Mouse (Mus musculus) urinary bladder, adult 18-20 months (tissue): ENCODE measurements around the gene Atp5c1.

Experiments
- DNase-seq, 2 experiments: peaks; one replicate each; pipeline ENCODE4 v3.0.0; 2022; ENCODE audit warnings: low spot score in 2 of 2, mixed read lengths in 2 of 2

Gene Atp5c1

DNA sequence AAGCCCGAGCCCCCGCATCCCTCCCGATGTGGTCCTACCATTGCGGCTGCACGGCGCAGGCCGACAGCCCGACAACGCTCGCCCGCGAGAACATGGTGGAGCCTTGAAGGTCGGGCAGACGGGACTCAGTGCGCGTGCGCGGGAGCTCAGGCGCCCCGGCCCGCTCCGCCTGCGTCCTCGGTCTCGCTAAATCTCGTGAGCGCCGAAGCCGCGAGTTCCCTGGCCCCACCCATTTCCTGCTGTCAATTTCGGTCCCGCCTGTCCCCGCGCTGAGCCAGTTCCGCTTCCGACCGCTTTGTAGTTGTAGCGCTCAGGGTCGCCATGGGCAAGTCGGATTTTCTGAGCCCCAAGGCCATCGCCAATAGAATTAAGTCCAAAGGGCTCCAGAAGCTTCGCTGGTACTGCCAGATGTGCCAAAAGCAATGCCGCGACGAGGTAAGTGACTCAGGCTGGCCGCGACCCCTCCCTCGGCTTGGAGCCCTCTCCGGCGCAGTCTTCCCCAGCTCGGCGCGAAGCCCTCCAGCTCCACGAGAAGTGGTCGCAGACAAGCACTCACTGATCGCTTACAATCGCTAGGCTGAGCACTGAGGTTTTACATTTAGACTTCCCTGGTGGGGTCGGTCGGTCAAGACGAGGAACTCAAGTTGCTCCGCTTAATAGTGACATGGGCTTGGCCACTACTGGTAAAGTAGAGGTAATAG, at the start of gene Atp5c1, which contains the start of gene Kin:
TSS of gene Atp5c1 (minus strand) at position 201 of the 701 bp plus-strand sequence.
TSS of gene Kin (plus strand) at position 284 of the 701 bp plus-strand sequence.
- DNase-seq = peak; percentile 89 to 96

GRCm38 (mm10) chr2:10128571-10128970, 48.3 kb upstream of the Atp5c1 start:
- no peak for DNase-seq

DNA sequence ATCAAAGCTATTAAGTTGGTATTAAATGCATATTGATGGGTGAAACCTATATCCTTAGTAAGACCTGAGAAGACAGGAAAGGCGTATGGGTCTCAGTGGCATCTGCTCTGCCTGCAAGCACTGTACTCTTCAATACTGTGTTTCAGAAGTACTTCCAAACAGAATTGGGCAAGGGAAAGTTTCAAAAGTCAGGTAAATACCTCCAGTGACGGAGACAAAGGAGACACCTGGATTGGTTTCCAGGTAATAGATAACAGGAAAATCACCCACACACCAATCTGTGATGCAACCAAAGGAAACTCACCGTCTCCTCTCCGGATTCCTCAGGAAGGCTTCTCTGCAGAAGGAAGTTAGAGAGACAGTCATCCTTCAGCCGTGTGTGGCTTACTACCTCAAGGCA, 47.2 kb upstream of the Atp5c1 start:
- DNase-seq = no peak

DNA sequence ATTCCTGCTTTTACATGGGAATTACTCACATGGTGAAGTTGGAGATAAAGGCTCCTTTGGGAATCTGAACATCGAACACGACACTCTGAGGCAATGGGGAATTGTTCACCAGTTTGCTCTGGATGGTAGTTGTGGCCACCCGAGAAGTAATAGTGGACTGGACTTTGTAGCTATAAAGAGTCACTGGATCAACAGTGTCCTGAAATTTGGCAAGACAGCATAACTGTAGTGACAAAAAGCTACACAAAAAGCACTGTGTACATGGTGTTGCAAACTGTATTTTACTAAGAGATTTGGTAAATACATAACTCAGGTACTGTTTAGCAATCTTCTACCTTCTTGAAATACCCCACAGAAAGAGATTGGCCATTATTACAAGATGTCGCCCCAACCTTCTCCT, 45.8 kb upstream of the Atp5c1 start:
- no peak for DNase-seq

DNA sequence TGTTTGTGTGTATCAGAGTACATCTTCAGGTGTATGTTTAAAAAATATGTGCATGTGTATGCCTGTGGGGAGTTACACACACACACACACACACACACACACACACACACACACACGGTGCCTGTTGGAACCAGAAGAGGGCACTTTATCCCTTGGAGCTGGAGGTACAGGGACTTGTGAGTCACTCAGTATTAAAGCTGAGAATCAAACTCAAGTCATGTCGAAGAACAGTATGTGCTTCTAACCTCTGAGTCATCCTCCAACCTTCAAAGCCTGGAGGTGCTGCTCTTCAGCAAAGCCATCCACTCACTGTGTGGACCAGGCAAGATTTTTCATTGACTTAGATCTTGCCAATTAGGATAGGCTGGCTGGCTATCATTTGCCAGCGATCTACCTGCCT, 41.5 kb upstream of the Atp5c1 start:
- no peak for DNase-seq

GRCm38 (mm10) chr2:10119276-10119675, 39.0 kb upstream of the Atp5c1 start:
- no peak for DNase-seq

GRCm38 (mm10) chr2:10118751-10119150, 38.4 kb upstream of the Atp5c1 start:
- DNase-seq = no peak

GRCm38 (mm10) chr2:10108535-10109189, 28.4 kb upstream of the Atp5c1 start:
- no peak for DNase-seq

- peak; percentile 22 to 47 for DNase-seq
Observed at GRCm38 (mm10) chr2:10101180-10101579, 20.9 kb upstream of the Atp5c1 start.

DNA sequence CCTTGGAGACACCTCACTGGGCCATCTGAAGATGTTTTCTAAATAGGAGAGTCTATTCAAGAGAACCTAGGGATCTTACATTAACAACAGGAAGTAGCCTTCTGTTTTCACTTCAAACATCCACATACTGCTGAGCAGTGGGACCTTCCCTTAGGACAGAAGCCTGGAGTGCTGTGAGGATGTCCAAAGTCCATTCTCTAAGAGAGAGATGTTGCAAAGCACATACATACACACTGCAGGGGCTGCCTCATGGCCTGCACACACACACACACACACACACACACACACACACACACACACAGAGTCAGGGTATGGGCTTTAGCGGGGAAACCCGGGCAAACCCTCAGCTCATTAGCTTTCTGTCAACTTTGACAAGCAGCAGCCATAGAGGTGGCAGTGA, 20.2 kb upstream of the Atp5c1 start:
- no peak for DNase-seq

- no peak for DNase-seq
Observed at GRCm38 (mm10) chr2:10098598-10099215, 18.4 kb upstream of the Atp5c1 start.

DNA sequence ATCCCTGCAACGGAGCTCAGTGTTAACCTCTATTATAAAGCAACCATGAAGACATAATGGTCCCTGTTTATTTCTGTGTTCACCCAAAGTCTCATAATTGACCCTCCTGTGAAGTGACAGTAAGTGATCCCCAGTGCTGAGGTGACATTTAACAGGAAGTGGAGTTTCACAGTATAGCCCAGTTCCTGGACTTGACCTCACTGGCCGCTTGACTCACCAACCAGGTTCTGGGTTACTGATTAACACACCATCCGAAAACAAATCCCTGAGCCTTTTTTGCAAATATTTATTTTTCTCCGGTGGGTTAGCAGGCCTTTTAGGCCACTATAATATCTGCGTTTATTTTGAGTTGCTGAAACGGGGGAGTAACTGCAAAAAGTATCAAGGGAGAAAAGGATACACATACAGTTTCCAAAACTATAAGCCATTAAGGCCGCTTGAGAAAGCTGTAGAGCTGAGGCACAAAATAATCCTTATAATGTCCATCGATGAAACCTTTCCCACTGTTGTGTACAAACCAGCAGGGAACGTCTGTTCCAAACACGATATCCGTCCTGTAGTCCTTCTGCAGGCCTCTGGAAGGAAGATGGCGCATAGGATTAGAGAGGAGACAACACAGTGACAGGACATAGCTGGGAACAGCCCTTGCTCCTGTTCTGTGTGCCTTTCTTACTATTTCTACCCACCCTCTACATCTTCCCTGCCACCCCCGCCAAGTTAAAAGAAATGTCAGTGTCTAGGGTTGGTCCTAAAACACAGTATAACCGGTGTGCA, 14.2 kb upstream of the Atp5c1 start:
- no peak for DNase-seq

DNA sequence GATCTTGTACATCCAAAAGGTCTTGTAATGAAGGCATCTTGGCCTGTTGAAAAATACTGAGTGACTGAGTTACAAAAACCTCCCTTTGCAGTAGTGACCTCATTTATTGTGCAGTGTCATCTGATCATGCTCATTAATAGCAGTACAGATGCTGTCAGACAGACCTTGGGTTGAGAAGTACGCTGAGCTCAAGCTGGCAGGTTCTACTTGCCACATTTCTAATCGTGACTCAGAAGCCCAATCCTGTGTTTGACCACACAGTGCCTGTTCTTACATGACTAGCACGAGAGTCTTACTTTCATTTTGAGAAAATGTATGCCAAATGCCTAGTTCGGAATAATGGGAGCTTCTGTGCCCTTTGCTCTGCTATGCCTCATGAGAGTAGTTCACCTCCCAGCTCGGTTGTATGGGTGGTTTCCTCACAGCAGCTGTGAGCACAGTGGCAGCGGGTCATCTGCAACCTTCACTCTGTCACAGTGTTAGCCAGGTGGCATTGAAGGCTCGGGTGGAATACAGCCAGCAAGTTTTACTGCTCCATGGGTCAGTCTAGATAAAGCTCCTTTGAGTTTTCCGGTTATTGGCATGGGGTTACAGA, 7.0 kb upstream of the Atp5c1 start:
- DNase-seq = peak in 1 of 2 experiments; percentile 21

DNA sequence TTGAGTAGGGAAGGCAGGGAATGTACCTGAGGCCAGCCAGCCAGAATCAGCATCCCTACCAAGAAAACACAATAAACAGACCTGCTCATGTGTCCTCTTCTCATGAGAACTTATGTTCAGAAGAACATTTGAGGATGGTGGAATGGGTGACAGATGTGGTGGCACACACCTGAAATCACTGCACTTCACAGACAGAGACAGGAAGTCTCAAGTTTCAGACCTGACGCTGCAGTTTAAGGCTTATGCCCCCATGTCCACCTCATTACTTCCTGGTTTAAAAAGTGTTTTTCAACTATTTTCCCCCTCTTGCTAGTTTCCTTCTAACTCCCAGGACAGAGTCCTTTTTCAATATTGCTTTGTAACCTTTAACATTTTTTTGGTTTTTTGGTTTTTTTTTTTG, 2.4 kb upstream of the Atp5c1 start:
- no peak for DNase-seq

DNA sequence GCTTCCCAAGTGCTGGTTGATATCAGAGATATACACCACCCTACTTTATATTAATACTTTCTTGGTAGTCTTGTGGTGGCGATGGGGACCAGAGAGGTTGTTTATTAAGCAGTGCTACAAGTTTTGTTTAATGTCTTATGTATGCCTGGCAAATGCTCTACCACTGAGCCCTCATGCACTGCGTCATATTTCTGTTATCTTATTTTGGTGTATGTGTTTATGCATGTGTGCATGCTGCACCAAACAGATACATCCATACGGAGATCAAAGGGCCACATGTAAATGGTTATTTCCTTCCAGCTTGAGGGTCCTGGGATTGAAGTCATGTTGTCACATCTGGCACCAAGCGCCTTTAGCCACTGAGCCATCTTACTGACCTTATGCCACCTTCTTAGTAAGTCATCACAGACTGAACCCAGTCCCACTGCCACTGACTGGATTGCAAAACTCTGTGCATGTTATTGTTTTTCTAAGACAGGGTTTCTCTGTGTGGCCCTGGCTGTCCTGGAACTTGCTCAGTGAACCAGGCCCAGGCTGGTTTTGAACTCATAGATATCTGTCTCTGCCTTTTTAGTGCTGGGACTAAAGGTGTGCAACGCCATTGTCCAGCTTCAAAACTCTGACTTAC, 1.3 kb upstream of the Atp5c1 start:
- no peak for DNase-seq

GRCm38 (mm10) chr2:10079745-10080309, 483 bp downstream of the Atp5c1 start:
- DNase-seq = peak in 1 of 2 experiments; percentile 5

DNA sequence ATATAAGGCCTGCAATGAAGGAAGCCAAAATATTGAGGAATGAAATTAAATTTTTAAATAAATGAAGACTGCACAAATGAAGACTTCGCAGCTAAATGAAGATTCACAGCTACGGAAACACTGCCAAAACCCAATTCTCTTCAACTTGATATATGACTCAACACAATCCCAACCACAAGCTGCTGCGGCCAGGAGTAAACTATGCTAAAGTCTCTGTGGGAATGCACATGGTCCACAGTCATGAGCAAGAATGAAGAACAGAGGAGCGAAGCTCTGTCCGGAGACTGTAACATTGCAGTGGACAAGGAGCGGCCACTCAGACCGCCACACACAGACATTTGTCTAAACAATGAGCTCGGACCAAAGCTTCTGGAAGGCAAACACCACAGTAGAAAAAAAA, 3.6 kb downstream of the Atp5c1 start:
- no peak for DNase-seq

DNA sequence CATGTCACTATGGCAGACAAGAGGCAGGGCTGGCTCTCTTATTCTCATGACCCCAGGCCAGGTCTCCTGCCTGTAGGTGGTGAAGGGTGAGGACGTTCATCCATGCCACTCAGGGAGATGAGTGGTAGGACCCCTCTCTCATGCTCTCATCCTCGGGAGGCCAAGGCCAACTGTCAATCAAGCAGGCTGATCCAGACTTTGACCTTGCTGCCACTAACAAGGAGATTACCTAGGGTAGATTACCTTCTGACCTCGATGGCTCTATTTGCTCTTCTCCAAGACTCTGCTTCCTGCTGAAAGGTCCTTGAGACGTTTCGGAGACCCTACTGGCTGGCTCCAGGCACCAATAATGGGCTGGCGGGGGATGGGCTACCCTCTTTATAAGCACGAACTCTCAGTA, 5.8 kb downstream of the Atp5c1 start:
- DNase-seq = no peak

DNA sequence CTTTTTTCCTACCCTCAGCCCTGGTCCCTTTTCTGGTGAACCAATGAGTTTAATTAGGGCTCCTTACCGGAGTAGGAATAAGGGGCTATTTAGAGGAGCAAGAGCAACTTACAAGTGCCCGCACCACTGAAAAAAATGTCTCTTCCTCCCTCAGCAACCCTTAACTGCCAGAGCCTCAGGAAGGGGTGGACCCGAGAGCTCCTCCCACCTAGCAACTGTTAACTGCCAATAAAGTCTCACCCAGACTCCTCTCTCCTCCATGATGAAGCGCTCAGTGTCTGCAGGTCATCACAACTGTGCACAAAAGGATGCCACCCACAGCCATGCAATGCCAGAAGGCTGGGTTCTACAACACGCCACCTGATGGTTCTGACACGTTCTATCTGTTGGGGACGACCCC, 8.6 kb downstream of the Atp5c1 start:
- no peak for DNase-seq

- DNase-seq = no peak
Observed at GRCm38 (mm10) chr2:10058836-10059235, 21.5 kb downstream of the Atp5c1 start.

- DNase-seq = no peak
Observed at GRCm38 (mm10) chr2:10051996-10052395, 28.3 kb downstream of the Atp5c1 start.
